ENCODE assay signal across 30 mouse cellular contexts in the genomic region with DNA sequence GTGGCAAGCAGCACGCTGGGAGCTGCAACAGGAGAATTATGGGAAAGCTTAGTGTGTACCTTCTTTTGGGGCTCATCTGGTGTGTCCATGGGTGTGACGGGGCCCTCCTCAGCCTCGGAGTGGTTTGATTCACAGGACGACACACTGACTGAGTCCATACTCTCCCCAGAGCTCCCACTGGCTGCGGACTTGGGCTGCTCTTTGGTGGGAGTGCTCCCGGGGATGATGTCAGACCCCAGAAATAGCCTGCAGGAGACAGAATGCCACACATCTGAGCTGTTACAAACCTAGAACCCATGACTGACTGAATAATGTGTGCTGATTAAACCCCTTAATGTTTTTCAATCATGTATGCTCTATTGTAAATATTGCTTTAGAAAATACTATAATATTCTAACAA.
A peak's percentile ranks its signal among the peaks of the same experiment; 100 is the strongest.
DNase-seq lines count a peak whose midpoint lies in the region; ATAC-seq and TF ChIP-seq lines count a peak whose summit lies in the region.
"Had no signal": no experiment of that assay in that cellular context is flagged by ENCODE, and none has a peak within 500 bp of the region (broad histone marks: within the 10 kb centered on the region; RNA-seq: fewer than 3 reads in every experiment).

No protein-coding gene starts in this region.

- H3K27me3 ChIP-seq in heart, embryonic 11.5 days (ENCODE audit: control insufficient read depth, insufficient read depth, low read length): no peaks in the 10 kb centered on the region
- no peaks in the 10 kb centered on the region for H3K27me3 ChIP-seq in heart, embryonic 15.5 days
- H3K27me3 ChIP-seq in intestine, embryonic 16.5 days (replicated peaks; ENCODE audit: control insufficient read depth, insufficient read depth, low read length): no peaks in the 10 kb centered on the region
- H3K27me3 ChIP-seq: embryonic facial prominence, embryonic 15.5 days; forebrain, embryonic 12.5 days; hindbrain, embryonic 12.5 days; intestine, embryonic 15.5 days; midbrain, embryonic 15.5 days; neural tube, embryonic 15.5 days had no signal

- H3K9me3 ChIP-seq in heart, embryonic 11.5 days (replicated peaks; ENCODE audit: control insufficient read depth, low read length): no peaks in the 10 kb centered on the region
- H3K9me3 ChIP-seq in heart, embryonic 15.5 days (replicated peaks): no peaks in the 10 kb centered on the region
- H3K9me3 ChIP-seq in intestine, embryonic 16.5 days (ENCODE audit: control insufficient read depth, low read length): no peaks in the 10 kb centered on the region
- H3K9me3 ChIP-seq: embryonic facial prominence, embryonic 10.5 days; embryonic facial prominence, embryonic 15.5 days; forebrain, embryonic 12.5 days; hindbrain, embryonic 12.5 days; intestine, embryonic 15.5 days; midbrain, embryonic 15.5 days; neural tube, embryonic 15.5 days had no signal

- H3K4me2 ChIP-seq in heart, embryonic 11.5 days: no peak overlapping the region
- H3K4me2 ChIP-seq in heart, embryonic 15.5 days: no peak overlapping the region
- H3K4me2 ChIP-seq in intestine, embryonic 16.5 days (ENCODE audit: low read depth, low read length): no peak overlapping the region
- H3K4me2 ChIP-seq: embryonic facial prominence, embryonic 15.5 days; forebrain, embryonic 12.5 days; hindbrain, embryonic 12.5 days; intestine, embryonic 15.5 days; midbrain, embryonic 15.5 days; neural tube, embryonic 15.5 days had no signal

- peak overlapping the region; percentile 41 for H3K27ac ChIP-seq in heart, embryonic 11.5 days (ENCODE audit: low read depth, low read length)
- peak overlapping the region; percentile 96 for H3K27ac ChIP-seq in bone marrow macrophage, adult 2 months (ENCODE audit: insufficient read depth, low read depth, low read length)
- peak overlapping the region; percentile 96 for H3K27ac ChIP-seq in heart, embryonic 15.5 days
- peak overlapping the region; percentile 96 for H3K27ac ChIP-seq in macrophage
- no peak overlapping the region for H3K27ac ChIP-seq in intestine, embryonic 16.5 days (ENCODE audit: low read length)
- H3K27ac ChIP-seq: embryonic facial prominence, embryonic 10.5 days; embryonic facial prominence, embryonic 15.5 days; forebrain, embryonic 12.5 days; hindbrain, embryonic 12.5 days; hindbrain, postnatal 0 days; intestine, embryonic 15.5 days; liver, embryonic 14.5 days; midbrain, embryonic 15.5 days; neural tube, embryonic 15.5 days had no signal

- H3K4me3 ChIP-seq in heart, embryonic 11.5 days (ENCODE audit: low read depth, low read length): no peak overlapping the region
- H3K4me3 ChIP-seq in bone marrow macrophage, adult 2 months (ENCODE audit: insufficient read depth, low read length): no peak overlapping the region
- no peak overlapping the region for H3K4me3 ChIP-seq in heart, embryonic 15.5 days
- no peak overlapping the region for H3K4me3 ChIP-seq in macrophage (ENCODE audit: inconsistent target)
- H3K4me3 ChIP-seq in intestine, embryonic 16.5 days (ENCODE audit: low read length): no peak overlapping the region
- H3K4me3 ChIP-seq: embryonic facial prominence, embryonic 10.5 days; embryonic facial prominence, embryonic 15.5 days; forebrain, embryonic 12.5 days; hindbrain, embryonic 12.5 days; intestine, embryonic 15.5 days; midbrain, embryonic 15.5 days; neural tube, embryonic 15.5 days had no signal

- no peak overlapping the region for H3K9ac ChIP-seq in heart, embryonic 11.5 days (ENCODE audit: low read depth, low read length)
- no peak overlapping the region for H3K9ac ChIP-seq in heart, embryonic 15.5 days
- H3K9ac ChIP-seq in intestine, embryonic 16.5 days (ENCODE audit: low read depth, low read length): no peak overlapping the region
- H3K9ac ChIP-seq: embryonic facial prominence, embryonic 15.5 days; forebrain, embryonic 12.5 days; forebrain, postnatal 0 days; hindbrain, embryonic 12.5 days; intestine, embryonic 15.5 days; liver, embryonic 14.5 days; midbrain, embryonic 15.5 days; neural tube, embryonic 15.5 days had no signal

- 45% methylated on average over 6 of the region's 6 CpGs for WGBS in heart, embryonic 11.5 days (ENCODE audit: insufficient replicate concordance)
- 34% methylated on average over 6 of the region's 6 CpGs for WGBS in heart, embryonic 15.5 days
- WGBS in macrophage (ENCODE audit: missing documents): 80% methylated on average over 6 of the region's 6 CpGs
- WGBS in intestine, embryonic 16.5 days: 75% methylated on average over 6 of the region's 6 CpGs

- ATAC-seq in heart, embryonic 11.5 days (replicated peaks; ENCODE audit: insufficient number of reproducible peaks, low FRiP score, low TSS enrichment): no peak
- ATAC-seq in heart, embryonic 15.5 days (replicated peaks; ENCODE audit: insufficient number of reproducible peaks, insufficient read depth, low FRiP score, low read depth): no peak; the same call in 1 of the 2 replicates
- no peak for ATAC-seq in intestine, embryonic 16.5 days
- ATAC-seq: CD4-positive, CD25-positive, alpha-beta regulatory T cell, adult 4 months; forebrain, postnatal 0 days; hindbrain, postnatal 0 days; intestine, embryonic 15.5 days; midbrain, embryonic 15.5 days had no signal

- no peaks in the 10 kb centered on the region for H3K79me2 ChIP-seq in macrophage (ENCODE audit: inconsistent target)

- TF ChIP-seq POLR2A in bone marrow macrophage, adult 2 months (IDR thresholded peaks at IDR 0.05; ENCODE audit: borderline replicate concordance, low read depth, low read length): no peak

- H3K4me1 ChIP-seq in heart, embryonic 11.5 days (ENCODE audit: control insufficient read depth, insufficient read depth, low read length): peaks cover 65% of the 10 kb centered on the region
- peaks cover 76% of the 10 kb centered on the region for H3K4me1 ChIP-seq in bone marrow macrophage, adult 2 months (ENCODE audit: control insufficient read depth, insufficient read depth, low read length)
- peaks cover 64% of the 10 kb centered on the region for H3K4me1 ChIP-seq in heart, embryonic 15.5 days (replicated peaks)
- H3K4me1 ChIP-seq in intestine, embryonic 16.5 days (ENCODE audit: control insufficient read depth, insufficient read depth, low read length): peaks cover 8% of the 10 kb centered on the region; the same call in 1 of the 2 replicates

- no peak for TF ChIP-seq CTCF in bone marrow macrophage, adult 2 months (IDR thresholded peaks at IDR 0.05; ENCODE audit: low read depth, low read length)

- peaks cover 8% of the 10 kb centered on the region; the same call in 1 of the 2 replicates for H3K36me3 ChIP-seq in heart, embryonic 11.5 days (ENCODE audit: control insufficient read depth, insufficient read depth, low read length)
- H3K36me3 ChIP-seq in heart, embryonic 15.5 days: peaks cover 41% of the 10 kb centered on the region
- H3K36me3 ChIP-seq in macrophage (ENCODE audit: inconsistent target): peaks cover 39% of the 10 kb centered on the region
- H3K36me3 ChIP-seq in intestine, embryonic 16.5 days (ENCODE audit: control insufficient read depth, insufficient read depth, low read length): peaks cover 16% of the 10 kb centered on the region
- H3K36me3 ChIP-seq: midbrain, embryonic 15.5 days had no signal

- DNase-seq in heart, adult 9 months (ENCODE audit: low spot score in 2 of 2): no peak
- DNase-seq in spleen, adult 18-20 months: no peak
- DNase-seq: adrenal gland, postnatal 25 days; cerebellum, adult 8-10 months; cerebellum, postnatal 25 days; forebrain, postnatal 0 days; gastrocnemius, postnatal 14 days; kidney, adult 8-10 months; kidney, postnatal 14 days; liver; lung, adult 2 months; lung, postnatal 10 days; retina, postnatal 1 day; right cerebral cortex, postnatal 25 days; thymus, postnatal 4 days had no signal
